Mouse (Mus musculus): ENCODE results near the gene Paqr4.
"Not testable (repeated sequence)": the region's sequence is repeated elsewhere in the genome, so short reads cannot be mapped to it uniquely, and the experiment has no call there.

The Paqr4 gene

DNA sequence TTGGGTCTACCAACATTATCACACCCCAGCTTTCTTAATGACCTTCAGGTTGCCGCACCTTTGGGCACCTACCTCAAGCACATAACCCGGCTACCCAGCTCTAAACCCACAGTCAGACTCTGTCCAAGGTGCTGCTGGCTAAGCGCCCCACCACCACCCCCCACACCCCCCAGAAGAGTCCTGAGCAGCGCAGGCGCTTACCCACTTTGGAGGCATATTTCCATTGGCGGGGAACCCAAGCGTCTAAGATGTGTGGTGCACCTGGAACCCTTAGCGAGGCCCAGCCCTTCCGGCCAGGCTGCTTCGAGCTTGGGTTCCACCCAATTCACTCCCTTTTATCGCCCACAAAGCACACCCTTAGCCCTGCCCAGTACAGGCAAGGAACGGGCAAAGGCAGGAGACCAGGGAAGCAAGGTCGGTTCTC, at the start of gene Paqr4:
Gene Paqr4 (minus strand): TSS at position 270 of the 424 bp plus-strand sequence.
- DNase-seq = peak; percentile 40

GRCm38 (mm10) chr17:23789749-23790268, 49.1 kb upstream of the Paqr4 start:
- no peak for DNase-seq

- no peak for DNase-seq
These were observed 48.3 kb upstream of the Paqr4 start for GRCm38 (mm10) chr17:23788973-23789372.

DNA sequence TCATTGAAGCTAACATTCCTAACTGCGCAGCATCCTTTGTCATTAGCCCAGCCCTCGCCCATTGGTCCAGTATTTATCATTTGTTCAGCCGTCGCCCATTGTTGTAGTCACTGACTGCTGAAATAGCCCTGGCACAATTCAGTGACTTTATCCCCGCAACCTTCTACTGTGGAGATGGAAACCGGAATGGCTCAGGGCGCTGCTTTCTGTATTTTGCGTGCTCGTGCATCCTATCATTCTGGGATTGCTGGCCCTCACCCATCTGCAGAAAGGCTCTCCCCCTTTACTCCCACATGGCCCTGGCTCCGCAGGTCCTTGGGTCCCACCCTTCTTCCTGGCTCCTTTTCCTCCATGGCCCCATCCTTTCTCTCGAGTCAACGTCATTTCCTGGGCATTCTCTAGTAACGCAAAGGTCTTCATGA, 45.9 kb upstream of the Paqr4 start:
- peak; percentile 17 for DNase-seq

DNA sequence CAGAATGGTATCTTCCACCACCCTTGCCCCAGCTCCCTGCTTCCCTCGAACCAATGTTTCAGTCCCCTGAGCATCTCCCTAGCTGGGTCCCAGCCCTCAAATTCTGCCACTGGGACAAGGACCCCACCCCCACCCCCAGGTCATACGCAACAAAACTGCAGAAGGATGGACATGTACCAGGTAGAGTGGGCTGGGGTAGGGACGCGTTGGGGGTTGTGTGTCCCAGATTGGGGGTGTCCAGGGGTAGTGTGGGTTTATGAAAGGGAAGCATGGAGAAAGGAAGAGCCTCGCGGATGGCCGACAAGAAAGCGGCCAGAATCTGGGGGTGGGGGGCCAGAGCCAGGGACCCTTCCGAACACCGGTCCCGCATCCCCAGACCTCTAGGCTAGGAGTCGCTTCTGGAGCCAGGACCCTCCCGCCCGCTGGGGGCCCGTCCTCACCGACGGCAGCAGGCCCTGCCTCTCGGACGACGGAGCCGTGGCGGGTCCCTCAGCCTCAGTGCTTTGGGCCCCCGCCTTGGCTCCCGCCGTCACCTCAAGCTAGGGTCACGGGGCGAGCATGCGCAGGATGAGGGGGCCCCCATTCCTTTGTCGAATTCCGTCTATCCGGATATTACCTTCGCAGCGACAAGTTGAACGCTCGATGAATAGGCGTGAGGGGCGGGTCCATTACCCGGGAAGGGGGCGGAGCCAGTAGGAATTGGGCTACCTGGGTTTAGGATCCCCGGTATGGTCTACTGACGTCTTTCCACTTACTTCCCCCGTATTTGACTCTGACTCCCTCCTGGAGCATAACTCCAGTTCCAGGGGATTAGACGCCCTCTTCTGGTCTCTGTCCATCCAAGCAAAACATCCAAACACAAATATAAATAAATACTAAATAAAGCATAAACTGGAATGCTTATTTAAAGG, 45.1 kb upstream of the Paqr4 start, which contains the start of gene Flywch2:
Gene Flywch2 (minus strand): TSS at position 521 of the 911 bp plus-strand sequence.
- DNase-seq = peak; percentile 90

DNA sequence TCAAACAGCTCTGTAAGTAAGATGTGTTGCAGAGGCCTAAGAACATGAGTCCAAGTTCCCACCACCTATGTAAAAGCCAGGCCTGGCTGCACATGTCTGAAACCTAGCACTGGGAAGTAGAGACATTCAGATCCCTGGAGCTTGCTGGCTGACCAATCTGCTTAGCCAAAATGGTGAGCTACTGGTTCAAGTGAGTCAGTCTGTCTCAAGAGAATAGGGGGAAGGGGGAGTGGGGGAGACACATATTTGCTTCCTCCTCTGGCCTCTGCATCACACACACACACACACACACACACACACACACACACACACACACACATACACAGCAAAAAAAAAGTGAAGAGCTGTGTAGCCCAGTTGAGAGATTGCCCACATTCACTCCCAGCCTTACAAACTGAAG, 42.7 kb upstream of the Paqr4 start:
- no peak for DNase-seq

DNA sequence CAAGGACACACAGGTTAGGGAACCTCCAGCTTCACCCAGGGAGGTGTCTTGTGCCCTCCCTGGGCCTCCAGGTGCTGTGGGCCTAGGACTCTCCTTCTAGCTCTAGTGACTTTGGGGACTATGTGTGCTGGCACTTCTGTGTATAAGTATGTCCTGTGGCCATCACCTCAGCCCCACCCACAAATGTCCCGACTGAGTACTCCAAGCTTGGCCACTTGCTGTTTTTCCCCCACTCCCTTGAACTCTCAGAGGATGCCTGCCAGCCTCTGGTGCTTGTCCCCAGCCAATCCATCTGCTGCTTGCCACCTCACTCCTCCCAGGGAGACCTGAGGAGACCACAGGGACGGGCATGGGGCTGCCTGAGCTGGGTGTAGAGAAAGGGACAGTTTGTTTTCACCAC, 37.8 kb upstream of the Paqr4 start:
- DNase-seq = peak; percentile 47

GRCm38 (mm10) chr17:23777141-23777540, 36.5 kb upstream of the Paqr4 start:
- DNase-seq = no peak

DNA sequence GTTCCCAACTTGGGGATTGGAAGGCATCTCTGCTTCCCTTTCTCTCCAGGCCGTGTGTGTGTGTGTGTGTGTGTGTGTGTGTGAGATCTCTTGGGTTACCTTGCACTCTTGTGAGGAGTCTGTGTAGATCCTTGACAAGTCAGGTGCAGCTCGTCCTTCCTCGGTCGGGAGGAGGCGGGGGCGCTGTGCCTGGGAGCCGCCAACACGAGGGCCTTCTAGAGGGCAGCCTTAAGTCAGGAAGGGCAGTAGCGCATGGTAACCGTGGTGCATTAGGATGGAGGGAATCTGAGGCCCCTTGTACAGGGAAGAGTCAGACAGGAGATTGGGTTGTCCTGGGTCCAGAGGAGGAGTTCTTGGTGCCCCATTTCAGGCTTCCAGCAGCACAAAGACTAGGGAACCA, 35.5 kb upstream of the Paqr4 start:
- no peak for DNase-seq

GRCm38 (mm10) chr17:23774090-23774489, 33.4 kb upstream of the Paqr4 start:
- DNase-seq = peak; percentile 95

DNA sequence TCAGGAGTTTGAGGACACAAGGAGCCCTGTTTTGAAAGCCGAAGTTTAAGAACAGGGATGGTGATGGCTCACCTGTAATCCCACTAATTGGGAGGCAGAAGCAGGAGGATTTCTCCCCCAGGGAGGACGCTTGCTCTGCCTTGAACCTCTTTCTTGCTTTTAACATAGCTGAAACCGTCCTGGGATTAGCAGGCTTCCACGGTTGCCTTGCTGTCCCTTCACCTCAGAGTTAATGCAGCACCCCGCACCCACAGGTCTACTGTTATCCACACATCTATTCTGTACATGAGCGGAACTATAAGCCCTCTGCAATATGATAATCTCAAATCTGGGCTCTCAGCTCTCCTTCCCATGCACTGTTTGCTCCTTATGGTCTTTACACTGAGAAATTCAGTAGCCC, 33.0 kb upstream of the Paqr4 start:
- DNase-seq = no peak

GRCm38 (mm10) chr17:23772219-23772556, 31.5 kb upstream of the Paqr4 start:
- DNase-seq = not testable (repeated sequence)

DNA sequence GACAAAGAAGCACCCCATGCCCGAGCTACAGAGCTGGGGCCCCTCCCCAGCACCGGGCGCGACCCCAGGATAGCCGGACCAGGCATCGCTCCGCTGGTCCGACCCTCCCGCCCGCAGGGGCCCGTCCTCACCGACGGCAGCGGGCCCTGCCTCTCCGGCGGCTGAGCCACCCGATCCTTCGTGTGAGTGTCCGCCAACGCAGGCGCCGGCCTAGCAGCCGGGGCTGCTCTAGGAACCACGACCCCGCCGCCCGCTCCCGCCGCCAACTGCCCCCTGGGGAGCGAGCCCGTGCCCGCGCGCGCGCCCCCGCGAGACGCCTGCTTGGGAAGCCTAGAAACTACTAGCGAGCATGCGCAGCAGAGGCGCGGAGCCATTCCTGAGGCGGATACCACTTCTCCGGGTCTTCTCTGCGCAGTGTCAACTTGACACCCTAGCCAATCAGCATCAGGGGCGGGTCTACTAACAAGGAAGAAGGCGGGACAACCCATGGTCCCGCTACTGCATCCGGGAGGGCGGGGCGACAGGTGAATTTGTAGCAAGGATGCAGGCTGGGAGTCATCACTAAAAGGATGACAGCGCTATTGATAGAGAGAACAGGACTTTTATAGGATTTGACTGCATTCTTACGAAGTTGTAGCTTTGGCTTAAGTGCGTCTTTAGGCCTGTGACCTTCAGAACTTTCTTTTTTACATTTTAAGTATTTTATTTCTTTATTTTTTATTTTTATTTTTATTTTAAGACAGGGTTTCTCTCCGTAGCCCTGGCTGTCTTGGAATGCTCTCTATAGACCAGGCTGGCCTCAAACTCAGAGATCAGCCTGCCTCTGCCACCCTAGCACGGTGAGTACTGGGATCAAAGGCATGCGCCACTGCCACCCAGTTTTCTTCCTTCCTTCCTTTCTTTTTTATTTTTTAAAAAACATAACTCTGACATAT, 30.9 kb upstream of the Paqr4 start, which contains the start of gene Flywch1:
Gene Flywch1 (minus strand): TSS at position 319 of the 935 bp plus-strand sequence.
- peak; percentile 99 for DNase-seq

GRCm38 (mm10) chr17:23770896-23771283, 30.2 kb upstream of the Paqr4 start:
- DNase-seq = peak; percentile 20

DNA sequence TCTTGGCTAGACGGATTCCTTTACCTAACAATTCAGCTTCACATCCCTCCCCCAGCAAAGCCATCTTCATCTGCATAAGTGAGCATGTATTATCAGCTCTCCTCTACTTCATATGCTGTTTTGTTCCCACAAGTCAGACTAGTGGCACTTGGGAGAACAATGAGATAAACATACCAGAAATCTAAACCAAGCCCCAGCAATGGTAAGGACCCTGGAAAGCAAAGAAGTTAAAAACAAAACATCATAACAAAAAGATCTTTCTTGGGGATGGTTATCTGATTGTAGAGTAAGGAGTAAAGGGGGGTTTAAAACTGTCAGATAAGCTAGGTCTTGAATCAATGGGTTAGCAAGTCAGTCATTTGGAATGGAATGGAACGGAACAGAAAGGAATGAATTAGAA, 29.8 kb upstream of the Paqr4 start:
- no peak for DNase-seq

DNA sequence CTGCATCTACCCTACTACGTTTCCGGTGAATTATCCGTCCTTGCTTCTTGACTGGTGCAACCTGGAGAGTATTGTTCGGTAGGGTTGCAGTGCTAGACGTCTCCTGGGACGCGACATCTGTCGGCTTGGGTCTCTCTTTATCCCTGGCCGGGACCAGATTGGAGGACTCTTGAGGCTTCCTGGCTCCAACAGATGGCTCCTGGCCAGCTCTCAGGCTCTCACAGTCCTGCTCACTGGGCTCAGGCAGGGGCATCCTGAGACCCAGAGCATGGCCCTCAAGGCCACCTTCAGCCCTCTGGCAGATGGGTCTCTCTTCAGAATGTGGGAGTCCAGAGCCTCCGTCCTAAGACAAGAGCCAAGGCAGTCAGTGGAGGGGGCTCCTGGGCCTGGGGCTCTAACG, 22.3 kb upstream of the Paqr4 start:
- no peak for DNase-seq

DNA sequence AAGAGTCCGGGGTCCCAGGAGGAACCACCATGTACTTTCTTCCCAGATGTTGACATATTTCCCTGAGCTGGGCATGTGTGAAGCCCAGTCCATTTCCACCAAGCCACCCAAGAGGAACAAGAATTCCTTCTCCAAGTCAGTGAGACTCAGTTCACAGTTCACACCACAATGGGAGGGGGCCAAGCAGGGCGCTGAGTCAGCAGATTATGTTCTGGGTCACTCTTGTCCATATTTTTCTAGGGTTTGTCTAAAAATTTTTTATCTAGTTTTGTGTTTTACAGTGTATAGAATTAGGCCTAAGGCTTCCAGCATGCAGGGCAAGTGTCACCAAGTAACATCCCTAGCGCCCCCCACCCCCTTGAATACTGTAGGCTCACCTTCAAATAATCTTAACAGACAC, 20.5 kb upstream of the Paqr4 start:
- no peak for DNase-seq

DNA sequence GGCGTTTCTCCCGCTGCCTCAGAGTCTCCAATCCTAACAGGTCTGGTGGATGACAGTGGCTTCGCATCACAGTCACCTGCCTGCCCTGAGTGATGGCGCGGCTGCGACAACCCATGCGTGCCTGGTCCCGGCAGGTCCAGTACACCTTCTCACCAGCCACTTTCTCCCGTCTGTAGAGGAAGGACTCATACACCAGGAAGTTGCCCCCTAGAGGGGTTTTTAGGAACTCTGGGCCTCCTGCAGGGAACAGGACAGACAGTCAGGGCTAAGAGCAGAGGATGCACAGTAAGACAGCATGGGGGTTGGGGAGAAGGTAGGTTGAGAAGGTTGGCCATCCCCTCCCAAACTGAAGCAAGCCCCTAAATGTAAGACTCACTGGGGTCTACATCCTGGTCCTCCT, 19.6 kb upstream of the Paqr4 start:
- no peak for DNase-seq

DNA sequence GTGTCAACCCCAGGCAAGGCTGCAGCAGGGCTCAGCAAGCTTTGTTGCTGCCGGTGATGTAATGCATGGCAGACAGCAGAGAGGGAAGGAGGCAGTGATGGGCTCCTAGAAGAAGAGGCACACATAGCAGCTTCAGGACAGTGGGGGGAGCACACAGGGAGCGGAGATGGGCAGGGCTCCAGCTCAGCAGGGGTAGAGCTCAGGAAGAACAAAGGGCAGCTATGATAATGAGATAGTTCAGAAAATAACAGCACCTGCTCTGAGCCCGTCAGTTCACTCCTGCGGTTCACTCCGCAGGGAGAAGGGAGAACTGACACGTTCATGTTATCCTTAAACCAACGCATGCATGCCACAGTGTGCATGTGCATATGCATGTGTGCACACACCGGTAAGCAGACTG, 18.1 kb upstream of the Paqr4 start:
- DNase-seq = no peak

- DNase-seq = no peak
These were observed 16.9 kb upstream of the Paqr4 start for GRCm38 (mm10) chr17:23757581-23757980.

- DNase-seq = peak; percentile 26
These were observed 15.0 kb upstream of the Paqr4 start for GRCm38 (mm10) chr17:23755689-23756088.

GRCm38 (mm10) chr17:23749400-23750191, 8.9 kb upstream of the Paqr4 start:
- DNase-seq = no peak

Measured in lung, postnatal 36 days (tissue).